Mouse (Mus musculus) pancreas, adult 10 weeks (tissue): ENCODE results near the gene Efna1. TPM values are rescaled to one million over a fixed set of nuclear protein-coding genes. Genes with fewer than 3 reads are reported as not detected.

Source experiments
- polyA plus RNA-seq: library from polyadenylated mRNA; stranded (reverse); fragments of 350-450 nt; fragmentation: Illumina TruSeq; extraction: RNeasy Lipid Tissue Mini Kit (QIAGEN cat#74804); gene quantifications from one replicate; pipeline ENCODE4 v1.2.3, GENCODE M21; 2015; ENCODE audit warnings: low read depth, low replicate concordance; ENCODE audit not compliant: insufficient read depth

The Efna1 gene
- 15.3 TPM for polyA plus RNA-seq

GRCm38 (mm10) chr3:89280606-89281511 lies at the start of gene Efna1:
Efna1 (minus strand) TSS chr3:89281142.

GRCm38 (mm10) chr3:89322514-89323165 lies 41.7 kb upstream of the Efna1 start, which contains the start of gene Efna3:
Efna3 (minus strand) TSS chr3:89322965.

GRCm38 (mm10) chr3:89270051-89270755 lies 10.7 kb downstream of the Efna1 start, which contains the start of gene Slc50a1:
Slc50a1 (minus strand) TSS chr3:89270570.

GRCm38 (mm10) chr3:89259076-89259475 lies 21.9 kb downstream of the Efna1 start, which contains the start of gene Dpm3:
Dpm3 (plus strand) TSS chr3:89259358.

GRCm38 (mm10) chr3:89246261-89247100 lies 34.5 kb downstream of the Efna1 start, which contains the start of gene Trim46:
Trim46 (minus strand) TSS chr3:89246309.

GRCm38 (mm10) chr3:89245688-89246171 lies 35.2 kb downstream of the Efna1 start, which contains the start of gene Krtcap2:
Krtcap2 (plus strand) TSS chr3:89245966.

GRCm38 (mm10) chr3:89228836-89229235 lies 52.1 kb downstream of the Efna1 start, which contains the start of gene Muc1:
Muc1 (plus strand) TSS chr3:89229057.

GRCm38 (mm10) chr3:89226900-89227299 lies 54.0 kb downstream of the Efna1 start, which contains the start of gene Mtx1:
Mtx1 (minus strand) TSS chr3:89227088.

Other genes with a start within 250 kb of the Efna1 start
- 11.2 TPM for gene Rusc1, start 187.8 kb downstream of the Efna1 start, polyA plus RNA-seq
- gene Gm43738, start 180.0 kb downstream of the Efna1 start, polyA plus RNA-seq, result not detected
- gene Fdps, start 179.2 kb downstream of the Efna1 start, polyA plus RNA-seq, result 15.9 TPM
- 1.7 TPM for gene Pklr, start 145.0 kb downstream of the Efna1 start, polyA plus RNA-seq
- 1.8 TPM for gene Hcn3, start 120.9 kb downstream of the Efna1 start, polyA plus RNA-seq
- gene Clk2, start 116.3 kb downstream of the Efna1 start, polyA plus RNA-seq, result 30.4 TPM
- gene Scamp3, start 103.7 kb downstream of the Efna1 start, polyA plus RNA-seq, result 15.8 TPM
- 5.7 TPM for gene Fam189b, start 98.0 kb downstream of the Efna1 start, polyA plus RNA-seq
- 18.0 TPM for gene Gba, start 78.2 kb downstream of the Efna1 start, polyA plus RNA-seq
- 20.7 TPM for gene Thbs3, start 66.0 kb downstream of the Efna1 start, polyA plus RNA-seq
- gene Mtx1, start 54.1 kb downstream of the Efna1 start, polyA plus RNA-seq, result 31.8 TPM
- 71.5 TPM for gene Muc1, start 52.1 kb downstream of the Efna1 start, polyA plus RNA-seq
- gene Krtcap2, start 35.2 kb downstream of the Efna1 start, polyA plus RNA-seq, result 94.1 TPM
- 2.9 TPM for gene Trim46, start 34.8 kb downstream of the Efna1 start, polyA plus RNA-seq
- gene Dpm3, start 21.8 kb downstream of the Efna1 start, polyA plus RNA-seq, result 46.0 TPM
- gene Slc50a1, start 10.6 kb downstream of the Efna1 start, polyA plus RNA-seq, result 48.2 TPM
- gene Efna3, start 41.8 kb upstream of the Efna1 start, polyA plus RNA-seq, result not detected
- 0.52 TPM for gene Efna4, start 56.9 kb upstream of the Efna1 start, polyA plus RNA-seq
- 66.8 TPM for gene Adam15, start 68.9 kb upstream of the Efna1 start, polyA plus RNA-seq
- not detected for gene Dcst2, start 80.8 kb upstream of the Efna1 start, polyA plus RNA-seq
- gene Dcst1, start 84.1 kb upstream of the Efna1 start, polyA plus RNA-seq, result not detected
- 9.6 TPM for gene Zbtb7b, start 113.6 kb upstream of the Efna1 start, polyA plus RNA-seq
- 0.83 TPM for gene Lenep, start 121.7 kb upstream of the Efna1 start, polyA plus RNA-seq
- 5.6 TPM for gene Flad1, start 130.7 kb upstream of the Efna1 start, polyA plus RNA-seq
- 5.7 TPM for gene Cks1b, start 137.2 kb upstream of the Efna1 start, polyA plus RNA-seq
- 14.1 TPM for gene Shc1, start 137.3 kb upstream of the Efna1 start, polyA plus RNA-seq
- gene Pygo2, start 149.1 kb upstream of the Efna1 start, polyA plus RNA-seq, result 15.3 TPM
- 14.1 TPM for gene Pbxip1, start 155.6 kb upstream of the Efna1 start, polyA plus RNA-seq
- gene Pmvk, start 173.4 kb upstream of the Efna1 start, polyA plus RNA-seq, result 5.8 TPM
- gene Kcnn3, start 239.0 kb upstream of the Efna1 start, polyA plus RNA-seq, result 1.5 TPM